Mouse (Mus musculus): ENCODE measurements around the gene Aurkaip1. TPM values are rescaled to one million over a fixed set of nuclear protein-coding genes. Genes with fewer than 3 reads are reported as not detected.

Gene Aurkaip1
- total RNA-seq, 2 experiments from 2014 or later: 146 to 149 TPM

- DNase-seq: no peak
Observed at GRCm38 (mm10) chr4:155851368-155851767, 20.3 kb downstream of the Aurkaip1 start.

- no peak for DNase-seq
Observed at GRCm38 (mm10) chr4:155851951-155852411, 20.9 kb downstream of the Aurkaip1 start.

- no peak for DNase-seq
Observed at GRCm38 (mm10) chr4:155853421-155853820, 22.3 kb downstream of the Aurkaip1 start.

- DNase-seq: no peak
Observed at GRCm38 (mm10) chr4:155854991-155855390, 23.9 kb downstream of the Aurkaip1 start.

GRCm38 (mm10) chr4:155856071-155856470 lies 25.0 kb downstream of the Aurkaip1 start:
- no peak for DNase-seq

- DNase-seq: no peak
Observed at GRCm38 (mm10) chr4:155856881-155857280, 25.8 kb downstream of the Aurkaip1 start.

- peak; percentile 76 for DNase-seq
Observed at GRCm38 (mm10) chr4:155859318-155859717, 28.2 kb downstream of the Aurkaip1 start.

GRCm38 (mm10) chr4:155861787-155862186 lies 30.7 kb downstream of the Aurkaip1 start:
- no peak for DNase-seq

GRCm38 (mm10) chr4:155863001-155863400 lies 31.9 kb downstream of the Aurkaip1 start, which contains the start of gene Tas1r3:
Tas1r3 (minus strand) TSS chr4:155863362.
- DNase-seq: no peak

- peak; percentile 40 for DNase-seq
Observed at GRCm38 (mm10) chr4:155868614-155869298, 37.7 kb downstream of the Aurkaip1 start.

- peak; percentile 98 for DNase-seq
Observed at GRCm38 (mm10) chr4:155869317-155870033, 38.4 kb downstream of the Aurkaip1 start, which contains the start of the genes Cptp and Ints11. Cptp (minus strand) TSS chr4:155869440. Ints11 (plus strand) TSS chr4:155869546.

- no peak for DNase-seq
Observed at GRCm38 (mm10) chr4:155871404-155871803, 40.3 kb downstream of the Aurkaip1 start.

Small RNAs within 50 kb of the gene (microRNA-seq; reads per million reads assigned to microRNA genes)
- gene Gm27743: not detected

Other genes with a start within 250 kb of the Aurkaip1 start
- 10 to 100 TPM; 25.2 to 26.7 TPM for gene Slc35e2, start 229.9 kb upstream of the Aurkaip1 start, total RNA-seq (2021)
- gene Cdk11b, start 206.4 kb upstream of the Aurkaip1 start, total RNA-seq (2021): 10 to 100 TPM; 34.6 to 38.3 TPM
- not detected for gene Gm10563, start 185.9 kb upstream of the Aurkaip1 start, total RNA-seq (2021)
- gene Mmp23, start 177.9 kb upstream of the Aurkaip1 start, total RNA-seq (2021): 10 to 100 TPM; 16.6 to 18.9 TPM
- 10 to 100 TPM; 36.3 to 40.4 TPM for gene Mib2, start 162.1 kb upstream of the Aurkaip1 start, total RNA-seq (2021)
- 10 to 100 TPM; 36.3 to 49.0 TPM for gene Fndc10, start 136.9 kb upstream of the Aurkaip1 start, total RNA-seq (2021)
- 10 to 100 TPM; 86.5 to 90.9 TPM for gene Ssu72, start 126.5 kb upstream of the Aurkaip1 start, total RNA-seq (2021)
- 1 to 10 TPM in 1 of 2 experiments, under 1 TPM in 1; 0.81 to 1.4 TPM for gene Tmem240, start 96.5 kb upstream of the Aurkaip1 start, total RNA-seq (2021)
- gene Atad3a, start 70.2 kb upstream of the Aurkaip1 start, total RNA-seq (2021): 100 to 1,000 TPM; 118 to 141 TPM
- 1 to 10 TPM; 6.6 to 7.9 TPM for gene Vwa1, start 56.6 kb upstream of the Aurkaip1 start, total RNA-seq (2021)
- gene Tmem88b, start 45.4 kb upstream of the Aurkaip1 start, total RNA-seq (2021): 1 to 10 TPM in 1 of 2 experiments, under 1 TPM in 1; 0.54 to 1.4 TPM
- not detected for gene Ankrd65, start 40.8 kb upstream of the Aurkaip1 start, total RNA-seq (2021)
- gene Mrpl20, start 28.4 kb upstream of the Aurkaip1 start, total RNA-seq (2021): 100 to 1,000 TPM; 149 to 168 TPM
- gene Ccnl2, start 18.8 kb upstream of the Aurkaip1 start, total RNA-seq (2021): 100 to 1,000 TPM in 1 of 2 experiments, 10 to 100 TPM in 1; 82.7 to 124 TPM
- 10 to 100 TPM; 56.6 to 59.6 TPM for gene Mxra8, start 8.4 kb downstream of the Aurkaip1 start, total RNA-seq (2021)
- gene Dvl1, start 16.1 kb downstream of the Aurkaip1 start, total RNA-seq (2021): 10 to 100 TPM; 58.2 to 59.0 TPM
- under 1 TPM; 0.36 to 0.45 TPM for gene Tas1r3, start 32.1 kb downstream of the Aurkaip1 start, total RNA-seq (2021)
- 10 to 100 TPM; 17.6 to 18.4 TPM for gene Cptp, start 38.2 kb downstream of the Aurkaip1 start, total RNA-seq (2021)
- gene Ints11, start 38.3 kb downstream of the Aurkaip1 start, total RNA-seq (2021): 10 to 100 TPM; 29.0 to 29.3 TPM
- gene Pusl1, start 60.5 kb downstream of the Aurkaip1 start, total RNA-seq (2021): 10 to 100 TPM; 27.9 to 39.0 TPM
- 10 to 100 TPM; 16.9 to 29.4 TPM for gene Acap3, start 60.5 kb downstream of the Aurkaip1 start, total RNA-seq (2021)
- gene Ube2j2, start 112.6 kb downstream of the Aurkaip1 start, total RNA-seq (2021): 10 to 100 TPM; 72.3 to 73.4 TPM
- 100 to 1,000 TPM; 117 to 132 TPM for gene C1qtnf12, start 131.0 kb downstream of the Aurkaip1 start, total RNA-seq (2021)
- gene B3galt6, start 161.4 kb downstream of the Aurkaip1 start, total RNA-seq (2021): 1 to 10 TPM; 5.7 to 6.1 TPM
- gene Sdf4, start 161.6 kb downstream of the Aurkaip1 start, total RNA-seq (2021): 100 to 1,000 TPM; 184 to 191 TPM
- 1 to 10 TPM; 1.9 TPM for gene Tnfrsf4, start 182.6 kb downstream of the Aurkaip1 start, total RNA-seq (2021)
- under 1 TPM; 0.51 to 0.66 TPM for gene Tnfrsf18, start 194.9 kb downstream of the Aurkaip1 start, total RNA-seq (2021)
- under 1 TPM; 0.27 to 0.67 TPM for gene Ttll10, start 228.1 kb downstream of the Aurkaip1 start, total RNA-seq (2021)